Mouse (Mus musculus) layer of hippocampus, adult 2 months (tissue): ENCODE measurements at regions not wholly inside any gene's neighbourhood (a gene's known extent, or its start where the extent isn't known, plus 50 kb on each side); places are given as distances from the start of the nearest gene placed in this dataset.

Experiments
- DNase-seq, 2 experiments: peaks; one replicate each; pipeline ENCODE4 v3.0.0; 2022; ENCODE audit warnings: low spot score in 2 of 2
- H3K27ac ChIP-seq: fragments of 200-600 bp; 2 replicates; pipeline ENCODE4 v1.8.1; 2022
- H3K4me3 ChIP-seq: fragments of 200-600 bp; 2 replicates; pipeline ENCODE4 v1.8.1; 2022; ENCODE audit warnings: mild to moderate bottlenecking
- CTCF ChIP-seq: fragments of 200-600 bp; conservative IDR thresholded peaks from 2 replicates; pipeline ENCODE4 v1.8.1; 2022; ENCODE audit warnings: antibody characterized with exemption, mild to moderate bottlenecking, moderate library complexity

GRCm38 (mm10) chr3:104283855-104284254 lies 63.7 kb upstream of the Magi3 start:
- Histone ChIP-seq H3K4me3 (no peak overlapping the region), H3K27ac (no peak overlapping the region)
- DNase-seq, result no peak
- TF ChIP-seq CTCF, result no peak

- Histone ChIP-seq H3K27ac (no peak overlapping the region), H3K4me3 (no peak overlapping the region)
- no peak for TF ChIP-seq CTCF
- no peak for DNase-seq
Observed at GRCm38 (mm10) chr3:104279505-104279904, 59.3 kb upstream of the Magi3 start.

GRCm38 (mm10) chr3:104274718-104275302 lies 54.6 kb upstream of the Magi3 start:
- no peak overlapping the region for H3K27ac ChIP-seq
- no peak overlapping the region for H3K4me3 ChIP-seq
- TF ChIP-seq CTCF, result no peak
- no peak for DNase-seq

GRCm38 (mm10) chr3:104274084-104274483 lies 53.9 kb upstream of the Magi3 start:
- no peak for TF ChIP-seq CTCF
- no peak for DNase-seq
- Histone ChIP-seq H3K27ac (no peak overlapping the region), H3K4me3 (no peak overlapping the region)
